Mouse (Mus musculus): ENCODE results near the gene Alkbh2. TPM values are rescaled to one million over a fixed set of nuclear protein-coding genes. Genes with fewer than 3 reads are reported as not detected.

Gene Alkbh2
- total and polyA plus RNA-seq, 2 experiments from 2014 or later: 8.0 to 9.5 TPM

- no peak for DNase-seq (ENCODE audit: low spot score)
- H3K4me1 ChIP-seq (ENCODE audit: insufficient read depth, low read length): peaks cover 12% of the 10 kb centered on the region
- H3K9ac ChIP-seq (replicated peaks; ENCODE audit: low read length): no peak overlapping the region
- peaks cover 18% of the 10 kb centered on the region for H3K36me3 ChIP-seq (ENCODE audit: insufficient read depth, low read length)
- no peaks in the 10 kb centered on the region for H3K9me3 ChIP-seq (ENCODE audit: low read length)
- TF ChIP-seq CTCF (IDR thresholded peaks at IDR 0.05; ENCODE audit: low read depth): no peak
- no peak overlapping the region for H3K27ac ChIP-seq
- 75% methylated on average over 4 of the region's 4 CpGs for WGBS
- H3K4me2 ChIP-seq (ENCODE audit: low read depth, low read length): no peak overlapping the region
- no peak for ATAC-seq
- H3K27me3 ChIP-seq (ENCODE audit: insufficient read depth, low read length): no peaks in the 10 kb centered on the region
- no peak overlapping the region for H3K4me3 ChIP-seq (ENCODE audit: low read length)
Measured at GRCm38 (mm10) chr5:114101873-114102272, 26.1 kb downstream of the Alkbh2 start.

- 4% methylated on average over 56 of the region's 64 CpGs for WGBS
- peak overlapping the region; percentile 75 for H3K4me3 ChIP-seq (ENCODE audit: low read length)
- peak overlapping the region; percentile 94 for H3K4me2 ChIP-seq (ENCODE audit: low read depth, low read length)
- no peaks in the 10 kb centered on the region for H3K27me3 ChIP-seq (ENCODE audit: insufficient read depth, low read length)
- no peaks in the 10 kb centered on the region for H3K9me3 ChIP-seq (ENCODE audit: low read length)
- DNase-seq (ENCODE audit: low spot score): no peak
- peak overlapping the region; percentile 89 for H3K9ac ChIP-seq (replicated peaks; ENCODE audit: low read length)
- peaks cover 12% of the 10 kb centered on the region for H3K4me1 ChIP-seq (ENCODE audit: insufficient read depth, low read length)
- TF ChIP-seq CTCF (IDR thresholded peaks at IDR 0.05; ENCODE audit: low read depth): no peak
- H3K36me3 ChIP-seq (ENCODE audit: insufficient read depth, low read length): peaks cover 9% of the 10 kb centered on the region
- ATAC-seq: peak; percentile 64
- peak overlapping the region; percentile 74; the same call in 1 of the 2 replicates for H3K27ac ChIP-seq
Measured at GRCm38 (mm10) chr5:114100390-114101099, 27.5 kb downstream of the Alkbh2 start.

DNA sequence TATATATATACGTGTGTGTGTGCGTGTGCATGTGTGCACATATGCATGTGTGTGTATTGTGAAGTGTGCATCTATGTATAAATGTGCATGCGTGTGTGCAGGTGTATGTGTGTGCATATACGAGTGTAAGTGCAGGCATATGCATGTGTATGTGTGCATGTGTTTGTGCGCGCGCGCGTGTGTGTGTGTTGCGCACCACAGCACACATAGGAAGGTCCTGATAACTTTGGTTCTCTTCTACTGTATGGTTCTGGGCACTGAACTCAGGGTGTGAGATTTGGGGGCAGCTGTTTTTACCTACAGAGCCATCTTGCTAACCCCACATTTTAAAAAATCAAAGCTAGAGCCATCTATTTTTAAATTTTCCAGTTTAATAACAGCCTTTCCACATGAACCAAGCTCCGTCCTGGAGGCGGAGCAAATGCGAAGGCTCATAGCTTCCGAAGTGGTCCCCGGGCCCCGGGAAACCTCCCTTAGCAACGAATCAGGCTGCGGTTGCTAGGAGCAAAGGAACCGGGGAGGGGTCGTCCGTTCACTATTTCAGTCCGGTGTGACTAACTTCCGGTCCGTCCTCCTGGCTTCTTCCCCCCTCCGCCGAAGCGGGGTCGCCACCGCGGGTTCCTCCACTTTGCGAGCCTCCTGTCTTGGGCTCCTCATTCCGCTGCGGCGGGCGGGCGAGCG lies 28.2 kb downstream of the Alkbh2 start:
- H3K4me1 ChIP-seq (ENCODE audit: insufficient read depth, low read length): peaks cover 12% of the 10 kb centered on the region
- no peaks in the 10 kb centered on the region for H3K9me3 ChIP-seq (ENCODE audit: low read length)
- H3K9ac ChIP-seq (replicated peaks; ENCODE audit: low read length): peak overlapping the region; percentile 89
- peak overlapping the region; percentile 94 for H3K4me2 ChIP-seq (ENCODE audit: low read depth, low read length)
- WGBS: 8% methylated on average over 36 of the region's 37 CpGs
- TF ChIP-seq CTCF (IDR thresholded peaks at IDR 0.05; ENCODE audit: low read depth): no peak
- DNase-seq (ENCODE audit: low spot score): peak; percentile 97
- H3K36me3 ChIP-seq (ENCODE audit: insufficient read depth, low read length): 0 out of 2 replicates have a peak, but pooled peaks cover 2% of the 10 kb centered on the region
- peak; percentile 94 for ATAC-seq
- H3K4me3 ChIP-seq (ENCODE audit: low read length): peak overlapping the region; percentile 75
- no peaks in the 10 kb centered on the region for H3K27me3 ChIP-seq (ENCODE audit: insufficient read depth, low read length)
- H3K27ac ChIP-seq: peak overlapping the region; percentile 74; the same call in 1 of the 2 replicates

DNA sequence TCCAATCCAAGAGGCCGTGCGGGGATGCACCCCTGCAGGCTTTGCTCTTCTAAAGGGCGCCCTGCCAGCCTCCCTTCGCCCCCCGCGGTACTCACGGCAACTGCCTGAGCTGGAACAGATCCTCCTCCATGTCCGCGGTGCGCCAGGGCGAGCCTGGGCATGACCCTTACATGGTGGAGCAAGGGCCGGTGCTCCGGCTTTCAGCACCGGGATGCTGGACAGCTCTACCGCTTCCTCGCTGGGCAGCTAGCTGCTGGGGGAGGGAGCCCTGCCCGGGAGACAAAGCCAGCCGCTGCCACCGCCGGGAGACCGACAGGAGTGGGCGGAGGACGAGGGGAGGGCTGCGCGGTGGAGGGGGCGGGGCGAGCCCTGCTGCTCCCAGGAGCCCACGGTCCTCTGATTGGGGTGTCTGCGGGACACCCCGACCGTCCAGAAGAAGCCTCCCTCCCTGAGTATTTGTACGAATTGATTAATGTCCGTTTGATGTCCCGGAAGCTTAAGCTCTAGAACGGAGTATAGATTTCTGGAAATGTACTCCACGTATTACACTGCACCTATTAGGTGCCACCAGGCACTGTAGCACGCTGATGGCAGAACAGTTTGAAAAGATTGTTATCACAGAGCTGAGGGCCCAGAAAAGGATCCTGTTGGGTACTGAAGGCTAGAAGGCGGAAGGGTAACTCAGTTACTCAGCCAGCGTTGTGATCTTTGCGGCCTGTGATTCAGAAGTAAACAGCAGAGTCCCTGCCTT lies 36.8 kb downstream of the Alkbh2 start, which contains the start of gene Svop:
Gene Svop (minus strand): TSS at position 514 of the 751 bp plus-strand sequence.
- peak within 1 kb of the TSS; percentile 91 for H3K27ac ChIP-seq
- peak within 1 kb of the TSS; percentile 63 for H3K4me2 ChIP-seq (ENCODE audit: low read depth, low read length)
- no peaks in the 10 kb centered on the region for H3K36me3 ChIP-seq (ENCODE audit: insufficient read depth, low read length)
- peak within 1 kb of the TSS; percentile 87 for H3K9ac ChIP-seq (replicated peaks; ENCODE audit: low read length)
- WGBS: 3% methylated on average over 40 of the region's 40 CpGs
- H3K27me3 ChIP-seq (ENCODE audit: insufficient read depth, low read length): no peaks in the 10 kb centered on the region
- DNase-seq (ENCODE audit: low spot score): peak; percentile 82
- peak; percentile 88 for ATAC-seq
- 0 out of 2 replicates have a peak, but pooled peaks have one; percentile 11 for TF ChIP-seq CTCF (IDR thresholded peaks at IDR 0.05; ENCODE audit: low read depth)
- peak within 1 kb of the TSS; percentile 67 for H3K4me3 ChIP-seq (ENCODE audit: low read length)
- H3K4me1 ChIP-seq (ENCODE audit: insufficient read depth, low read length): no peaks in the 10 kb centered on the region
- H3K9me3 ChIP-seq (ENCODE audit: low read length): no peaks in the 10 kb centered on the region

DNA sequence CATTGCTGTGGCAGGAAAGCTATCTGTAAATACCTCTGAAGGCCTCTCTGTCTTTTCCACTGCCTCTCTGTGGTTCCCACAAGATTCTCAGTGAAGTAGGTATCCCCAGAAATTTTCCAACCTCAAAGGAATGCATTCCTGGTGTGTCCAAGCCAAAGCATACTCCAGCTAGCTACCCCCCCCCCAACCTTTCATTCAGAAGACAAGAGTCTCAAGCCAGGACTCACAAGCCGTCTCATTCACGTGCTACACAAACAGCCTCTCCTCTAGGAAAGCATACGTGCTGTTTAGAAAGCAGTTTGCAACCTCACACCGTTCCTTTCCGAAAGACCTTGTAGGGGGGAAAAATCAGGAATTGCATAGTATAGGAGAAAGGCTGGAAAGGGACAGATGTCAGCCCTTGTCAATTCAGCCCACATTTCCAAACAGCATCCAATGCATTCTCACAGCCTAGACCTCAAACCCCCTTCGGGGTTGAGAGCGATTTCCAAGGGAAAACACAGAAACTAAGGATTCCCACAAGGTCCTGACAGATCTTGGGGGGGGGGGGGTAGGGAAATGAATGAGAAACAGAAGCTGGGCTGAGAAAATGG lies 37.5 kb downstream of the Alkbh2 start:
- Histone ChIP-seq H3K27me3 (ENCODE audit: insufficient read depth, low read length) (no peaks in the 10 kb centered on the region), H3K4me3 (ENCODE audit: low read length) (peak overlapping the region; percentile 67), H3K4me2 (ENCODE audit: low read depth, low read length) (peak overlapping the region; percentile 63), H3K9ac (replicated peaks; ENCODE audit: low read length) (peak overlapping the region; percentile 87), H3K27ac (peak overlapping the region; percentile 91), H3K9me3 (ENCODE audit: low read length) (no peaks in the 10 kb centered on the region), H3K4me1 (ENCODE audit: insufficient read depth, low read length) (no peaks in the 10 kb centered on the region), H3K36me3 (ENCODE audit: insufficient read depth, low read length) (no peaks in the 10 kb centered on the region)
- no peak for TF ChIP-seq CTCF (IDR thresholded peaks at IDR 0.05; ENCODE audit: low read depth)
- DNase-seq (ENCODE audit: low spot score) (peak; percentile 33), ATAC-seq (no peak)
- WGBS: 4% methylated on average over 7 of the region's 7 CpGs

- no peak for TF ChIP-seq CTCF (IDR thresholded peaks at IDR 0.05; ENCODE audit: low read depth)
- Histone ChIP-seq H3K4me2 (ENCODE audit: low read depth, low read length) (no peak overlapping the region), H3K9ac (replicated peaks; ENCODE audit: low read length) (no peak overlapping the region), H3K4me3 (ENCODE audit: low read length) (no peak overlapping the region), H3K36me3 (ENCODE audit: insufficient read depth, low read length) (no peaks in the 10 kb centered on the region), H3K27me3 (ENCODE audit: insufficient read depth, low read length) (no peaks in the 10 kb centered on the region), H3K4me1 (ENCODE audit: insufficient read depth, low read length) (no peaks in the 10 kb centered on the region), H3K9me3 (ENCODE audit: low read length) (no peaks in the 10 kb centered on the region), H3K27ac (no peak overlapping the region)
- 60% methylated on average over 12 of the region's 12 CpGs for WGBS
- no peak for ATAC-seq
- peak; percentile 19 for DNase-seq (ENCODE audit: low spot score)
Measured at GRCm38 (mm10) chr5:114087875-114088480, 40.0 kb downstream of the Alkbh2 start.

Data from hindbrain, postnatal 0 days (tissue).